Mouse (Mus musculus) forebrain, embryonic 10.5 days (tissue): Measurements from ENCODE around the gene Cldn34b3. TPM values are rescaled to one million over a fixed set of nuclear protein-coding genes. Genes with fewer than 3 reads are reported as not detected.
"Not testable (repeated sequence)": the region's sequence is repeated elsewhere in the genome, so short reads cannot be mapped to it uniquely, and the experiment has no call there.

ENCODE experiments used
- DNase-seq: peaks from one replicate; pipeline ENCODE4 v3.0.0-alpha.2; 2017; ENCODE audit warnings: low spot score; ENCODE audit errors: extremely low spot score
- H3K27ac ChIP-seq: fragments of 300-500 bp; sonication (generic); 2 replicates; pipeline ENCODE4 v1.5.1; 2016; ENCODE audit warnings: mild to moderate bottlenecking
- H3K27me3 ChIP-seq: fragments of 300-500 bp; sonication (generic); 2 replicates; pipeline ENCODE4 v1.6.1; 2016; ENCODE audit warnings: mild to moderate bottlenecking; ENCODE audit not compliant: poor library complexity, severe bottlenecking
- H3K36me3 ChIP-seq: fragments of 300-500 bp; sonication (generic); replicated peaks from 2 replicates; pipeline ENCODE4 v1.6.1; 2016; ENCODE audit warnings: mild to moderate bottlenecking, moderate library complexity
- H3K4me1 ChIP-seq: fragments of 300-500 bp; sonication (generic); 2 replicates; pipeline ENCODE4 v1.6.1; 2016
- H3K4me3 ChIP-seq: fragments of 300-500 bp; sonication (generic); 2 replicates; pipeline ENCODE4 v1.5.1; 2016; ENCODE audit warnings: mild to moderate bottlenecking, moderate library complexity
- H3K9me3 ChIP-seq: fragments of 300-500 bp; sonication (generic); 2 replicates; pipeline ENCODE4 v1.6.1; 2016; ENCODE audit warnings: mild to moderate bottlenecking, moderate library complexity
- WGBS: fragments of 180-500 bp; shearing (Covaris S2); methylation state at CpG from one replicate; pipeline ENCODE4 v1.1.7; 2016; 5-methylcytosine and 5-hydroxymethylcytosine counted together
- polyA plus RNA-seq: library from polyadenylated mRNA; unstranded; fragments of >200 nt; fragmentation: Nextera tagmentation; extraction: Ambion mirVana; gene quantifications from 2 replicates; pipeline ENCODE4 v1.2.1, GENCODE M21; 2016

Cldn34b3 gene
- polyA plus RNA-seq: not detected in 2 replicates

DNA sequence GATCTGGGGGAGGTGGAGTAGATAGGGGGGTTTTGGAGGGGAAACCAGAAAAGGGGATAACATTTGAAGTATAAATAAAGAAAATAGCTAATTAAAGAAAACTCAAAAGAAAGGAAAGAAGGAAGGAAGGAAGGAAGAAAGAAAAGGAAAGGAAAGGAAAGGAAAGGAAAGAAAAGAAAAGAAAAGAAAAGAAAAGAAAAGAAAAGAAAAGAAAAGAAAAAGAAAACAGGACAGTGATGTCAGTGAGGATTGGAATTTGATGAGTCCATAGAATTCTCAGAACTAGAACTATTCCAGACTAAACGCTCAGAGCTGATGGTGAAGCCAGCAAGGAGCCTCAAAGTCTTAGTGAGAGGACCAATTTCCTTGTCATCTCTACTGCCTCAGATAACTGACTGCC lies at the start of gene Cldn34b3:
Gene Cldn34b3 (plus strand): TSS at position 301 of the 400 bp plus-strand sequence.
- not testable (repeated sequence) for H3K36me3 ChIP-seq, H3K27me3 ChIP-seq, H3K27ac ChIP-seq, H3K9me3 ChIP-seq, H3K4me3 ChIP-seq, H3K4me1 ChIP-seq, DNase-seq
- 90% methylated on average over 1 of the region's 1 CpGs for WGBS

Other genes with a start within 250 kb of the Cldn34b3 start
- gene Cldn34b4, start 129.0 kb downstream of the Cldn34b3 start, polyA plus RNA-seq: not detected in 2 replicates